Mouse (Mus musculus): Measurements from ENCODE around the gene Tnf. TPM values are rescaled to one million over a fixed set of nuclear protein-coding genes. Genes with fewer than 3 reads are reported as not detected.

Gene Tnf
- polyA plus RNA-seq, 1 experiment from 2014 or later = 0.48 TPM

- no peak overlapping the region for H3K4me2 ChIP-seq (ENCODE audit: low read depth, low read length)
- no peak overlapping the region for H3K27ac ChIP-seq (ENCODE audit: low read length)
- no peak for ATAC-seq (ENCODE audit: low read depth)
- no peaks in the 10 kb centered on the region for H3K9me3 ChIP-seq (replicated peaks; ENCODE audit: control insufficient read depth, low read length)
- H3K4me1 ChIP-seq (ENCODE audit: control insufficient read depth, low read depth, low read length) = peaks cover 3% of the 10 kb centered on the region; the same call in 1 of the 2 replicates
- H3K4me3 ChIP-seq (ENCODE audit: low read depth, low read length) = no peak overlapping the region
- 42% methylated on average over 12 of the region's 12 CpGs for WGBS (ENCODE audit: insufficient replicate concordance)
- no peak overlapping the region for H3K9ac ChIP-seq (ENCODE audit: low read depth, low read length)
- H3K36me3 ChIP-seq (ENCODE audit: control insufficient read depth, insufficient read depth) = no peaks in the 10 kb centered on the region
- H3K27me3 ChIP-seq (ENCODE audit: control insufficient read depth, insufficient read depth, low read depth, low read length) = peaks cover 5% of the 10 kb centered on the region
Observed at GRCm38 (mm10) chr17:35209785-35210535, 8.2 kb upstream of the Tnf start.

GRCm38 (mm10) chr17:35205380-35205769 lies 3.6 kb upstream of the Tnf start:
- no peak overlapping the region for H3K4me3 ChIP-seq (ENCODE audit: low read depth, low read length)
- no peak overlapping the region for H3K27ac ChIP-seq (ENCODE audit: low read length)
- H3K4me1 ChIP-seq (ENCODE audit: control insufficient read depth, low read depth, low read length) = no peaks in the 10 kb centered on the region
- H3K9ac ChIP-seq (ENCODE audit: low read depth, low read length) = no peak overlapping the region
- no peaks in the 10 kb centered on the region for H3K9me3 ChIP-seq (replicated peaks; ENCODE audit: control insufficient read depth, low read length)
- H3K27me3 ChIP-seq (ENCODE audit: control insufficient read depth, insufficient read depth, low read depth, low read length) = peaks cover 32% of the 10 kb centered on the region
- no peak for ATAC-seq (ENCODE audit: low read depth)
- H3K4me2 ChIP-seq (ENCODE audit: low read depth, low read length) = no peak overlapping the region
- H3K36me3 ChIP-seq (ENCODE audit: control insufficient read depth, insufficient read depth) = no peaks in the 10 kb centered on the region
- 49% methylated on average over 10 of the region's 10 CpGs for WGBS (ENCODE audit: insufficient replicate concordance)

- Histone ChIP-seq H3K4me2 (ENCODE audit: low read depth, low read length) (no peak within 1 kb of the TSS), H3K4me1 (ENCODE audit: control insufficient read depth, low read depth, low read length) (no peaks in the 10 kb centered on the region), H3K27ac (ENCODE audit: low read length) (no peak within 1 kb of the TSS), H3K4me3 (ENCODE audit: low read depth, low read length) (no peak within 1 kb of the TSS), H3K36me3 (ENCODE audit: control insufficient read depth, insufficient read depth) (no peaks in the 10 kb centered on the region), H3K9ac (ENCODE audit: low read depth, low read length) (no peak within 1 kb of the TSS), H3K9me3 (replicated peaks; ENCODE audit: control insufficient read depth, low read length) (no peaks in the 10 kb centered on the region), H3K27me3 (ENCODE audit: control insufficient read depth, insufficient read depth, low read depth, low read length) (peaks cover 35% of the 10 kb centered on the region)
- ATAC-seq (ENCODE audit: low read depth) = no peak
- WGBS (ENCODE audit: insufficient replicate concordance) = 34% methylated on average over 20 of the region's 20 CpGs
Observed at GRCm38 (mm10) chr17:35204494-35205379, 2.9 kb upstream of the Tnf start, which contains the start of gene Lta. TSS of gene Lta (minus strand) at chr17:35205351.

GRCm38 (mm10) chr17:35202442-35202841 lies 635 bp upstream of the Tnf start:
- peaks cover 35% of the 10 kb centered on the region for H3K27me3 ChIP-seq (ENCODE audit: control insufficient read depth, insufficient read depth, low read depth, low read length)
- H3K9me3 ChIP-seq (replicated peaks; ENCODE audit: control insufficient read depth, low read length) = no peaks in the 10 kb centered on the region
- H3K4me1 ChIP-seq (ENCODE audit: control insufficient read depth, low read depth, low read length) = no peaks in the 10 kb centered on the region
- H3K4me2 ChIP-seq (ENCODE audit: low read depth, low read length) = peak overlapping the region; percentile 26
- no peak overlapping the region for H3K27ac ChIP-seq (ENCODE audit: low read length)
- ATAC-seq (ENCODE audit: low read depth) = no peak
- H3K36me3 ChIP-seq (ENCODE audit: control insufficient read depth, insufficient read depth) = no peaks in the 10 kb centered on the region
- H3K4me3 ChIP-seq (ENCODE audit: low read depth, low read length) = no peak overlapping the region
- no peak overlapping the region for H3K9ac ChIP-seq (ENCODE audit: low read depth, low read length)
- WGBS (ENCODE audit: insufficient replicate concordance) = 70% methylated on average over 4 of the region's 4 CpGs

GRCm38 (mm10) chr17:35201128-35201527 lies 679 bp downstream of the Tnf start:
- Histone ChIP-seq H3K9ac (ENCODE audit: low read depth, low read length) (no peak overlapping the region), H3K4me3 (ENCODE audit: low read depth, low read length) (peak overlapping the region; percentile 30), H3K4me2 (ENCODE audit: low read depth, low read length) (peak overlapping the region; percentile 26), H3K36me3 (ENCODE audit: control insufficient read depth, insufficient read depth) (no peaks in the 10 kb centered on the region), H3K4me1 (ENCODE audit: control insufficient read depth, low read depth, low read length) (peaks cover 1% of the 10 kb centered on the region; the same call in 1 of the 2 replicates), H3K9me3 (replicated peaks; ENCODE audit: control insufficient read depth, low read length) (no peaks in the 10 kb centered on the region), H3K27me3 (ENCODE audit: control insufficient read depth, insufficient read depth, low read depth, low read length) (peaks cover 43% of the 10 kb centered on the region), H3K27ac (ENCODE audit: low read length) (peak overlapping the region; percentile 26; the same call in 1 of the 2 replicates)
- no peak for ATAC-seq (ENCODE audit: low read depth)
- 12% methylated on average over 11 of the region's 11 CpGs for WGBS (ENCODE audit: insufficient replicate concordance)

- Histone ChIP-seq H3K27me3 (ENCODE audit: control insufficient read depth, insufficient read depth, low read depth, low read length) (peaks cover 50% of the 10 kb centered on the region), H3K9ac (ENCODE audit: low read depth, low read length) (no peak overlapping the region), H3K36me3 (ENCODE audit: control insufficient read depth, insufficient read depth) (no peaks in the 10 kb centered on the region), H3K9me3 (replicated peaks; ENCODE audit: control insufficient read depth, low read length) (no peaks in the 10 kb centered on the region), H3K4me1 (ENCODE audit: control insufficient read depth, low read depth, low read length) (peaks cover 5% of the 10 kb centered on the region; the same call in 1 of the 2 replicates), H3K27ac (ENCODE audit: low read length) (peak overlapping the region; percentile 72), H3K4me2 (ENCODE audit: low read depth, low read length) (0 out of 2 replicates have a peak overlapping the region, but pooled peaks have one; percentile 26), H3K4me3 (ENCODE audit: low read depth, low read length) (peak overlapping the region; percentile 30; the same call in 1 of the 2 replicates)
- WGBS (ENCODE audit: insufficient replicate concordance) = 11% methylated on average over 11 of the region's 11 CpGs
- ATAC-seq (ENCODE audit: low read depth) = peak; percentile 32; the same call in 1 of the 2 replicates
Observed at GRCm38 (mm10) chr17:35200398-35200797, 1.4 kb downstream of the Tnf start.

GRCm38 (mm10) chr17:35198946-35199345 lies 2.9 kb downstream of the Tnf start:
- 69% methylated on average over 8 of the region's 8 CpGs for WGBS (ENCODE audit: insufficient replicate concordance)
- Histone ChIP-seq H3K4me1 (ENCODE audit: control insufficient read depth, low read depth, low read length) (peaks cover 9% of the 10 kb centered on the region), H3K36me3 (ENCODE audit: control insufficient read depth, insufficient read depth) (no peaks in the 10 kb centered on the region), H3K9ac (ENCODE audit: low read depth, low read length) (no peak overlapping the region), H3K4me3 (ENCODE audit: low read depth, low read length) (no peak overlapping the region), H3K4me2 (ENCODE audit: low read depth, low read length) (no peak overlapping the region), H3K27me3 (ENCODE audit: control insufficient read depth, insufficient read depth, low read depth, low read length) (peaks cover 58% of the 10 kb centered on the region), H3K9me3 (replicated peaks; ENCODE audit: control insufficient read depth, low read length) (no peaks in the 10 kb centered on the region), H3K27ac (ENCODE audit: low read length) (no peak overlapping the region)
- ATAC-seq (ENCODE audit: low read depth) = no peak

GRCm38 (mm10) chr17:35198029-35198428 lies 3.8 kb downstream of the Tnf start:
- peaks cover 9% of the 10 kb centered on the region for H3K4me1 ChIP-seq (ENCODE audit: control insufficient read depth, low read depth, low read length)
- H3K4me3 ChIP-seq (ENCODE audit: low read depth, low read length) = no peak overlapping the region
- 54% methylated on average over 7 of the region's 7 CpGs for WGBS (ENCODE audit: insufficient replicate concordance)
- H3K27ac ChIP-seq (ENCODE audit: low read length) = no peak overlapping the region
- no peaks in the 10 kb centered on the region for H3K36me3 ChIP-seq (ENCODE audit: control insufficient read depth, insufficient read depth)
- H3K27me3 ChIP-seq (ENCODE audit: control insufficient read depth, insufficient read depth, low read depth, low read length) = peaks cover 52% of the 10 kb centered on the region
- no peak overlapping the region for H3K9ac ChIP-seq (ENCODE audit: low read depth, low read length)
- ATAC-seq (ENCODE audit: low read depth) = no peak
- no peak overlapping the region for H3K4me2 ChIP-seq (ENCODE audit: low read depth, low read length)
- H3K9me3 ChIP-seq (replicated peaks; ENCODE audit: control insufficient read depth, low read length) = no peaks in the 10 kb centered on the region

Data from liver, embryonic 16.5 days (tissue).